Mouse (Mus musculus) kidney, embryonic 14.5 days (tissue): ENCODE results near the gene Sel1l2. TPM values are rescaled to one million over a fixed set of nuclear protein-coding genes. Genes with fewer than 3 reads are reported as not detected.

Experiments
- ATAC-seq: fragments of 200-750 bp; cut with Nextera tagmentation; 2 replicates; pipeline ENCODE4 v1.8.0; 2017; ENCODE audit warnings: moderate number of reproducible peaks, mild to moderate bottlenecking, moderate TSS enrichment, moderate library complexity; ENCODE audit not compliant: low FRiP score, low TSS enrichment
- H3K27ac ChIP-seq: fragments of 300-500 bp; sonication (generic); 2 replicates; pipeline ENCODE4 v1.5.1; 2014; ENCODE audit warnings: low read depth, mild to moderate bottlenecking, low read length, moderate library complexity, mixed read lengths
- H3K27me3 ChIP-seq: fragments of 300-500 bp; sonication (generic); 2 replicates; pipeline ENCODE4 v1.6.1; 2014; ENCODE audit warnings: mild to moderate bottlenecking, low read length; ENCODE audit not compliant: control insufficient read depth, insufficient read depth
- H3K36me3 ChIP-seq: fragments of 300-500 bp; sonication (generic); 2 replicates; pipeline ENCODE4 v1.6.1; 2014; ENCODE audit warnings: low read length, mixed read lengths; ENCODE audit not compliant: control insufficient read depth, insufficient read depth
- H3K4me1 ChIP-seq: fragments of 300-500 bp; sonication (generic); 2 replicates; pipeline ENCODE4 v1.6.1; 2014; ENCODE audit warnings: low read length, mixed read lengths; ENCODE audit not compliant: control insufficient read depth, insufficient read depth
- H3K4me2 ChIP-seq: fragments of 300-500 bp; sonication (generic); replicated peaks from 2 replicates; pipeline ENCODE4 v1.6.1; 2014; ENCODE audit warnings: low read depth, mild to moderate bottlenecking, low read length
- H3K4me3 ChIP-seq: fragments of 300-500 bp; sonication (generic); 2 replicates; pipeline ENCODE4 v1.5.1; 2014; ENCODE audit warnings: mild to moderate bottlenecking, low read length
- H3K9ac ChIP-seq: fragments of 300-500 bp; sonication (generic); 2 replicates; pipeline ENCODE4 v1.6.1; 2014; ENCODE audit warnings: low read depth, mild to moderate bottlenecking, low read length, moderate library complexity
- H3K9me3 ChIP-seq: fragments of 300-500 bp; sonication (generic); 2 replicates; pipeline ENCODE4 v1.6.1; 2016; ENCODE audit warnings: low read length; ENCODE audit not compliant: control insufficient read depth
- WGBS: fragments of 180-500 bp; shearing (Covaris S2); extraction: QIAGEN DNeasy Blood & Tissue Kit; methylation state at CpG from one replicate; pipeline ENCODE4 v1.1.7; 2014; 5-methylcytosine and 5-hydroxymethylcytosine counted together
- polyA plus RNA-seq: library from polyadenylated mRNA; unstranded; fragments of >200 nt; fragmentation: Nextera tagmentation; extraction: Ambion mirVana; gene quantifications from 2 replicates; pipeline ENCODE4 v1.2.1, GENCODE M21; 2014

The Sel1l2 gene
- polyA plus RNA-seq, 1 experiment from 2014 or later = not detected

GRCm38 (mm10) chr2:140330508-140331306, 58.8 kb downstream of the Sel1l2 start:
- ATAC-seq = no peak

GRCm38 (mm10) chr2:140302976-140303708, 86.4 kb downstream of the Sel1l2 start:
- no peak for ATAC-seq
- Histone ChIP-seq H3K4me2 (no peak overlapping the region), H3K9me3 (no peaks in the 10 kb centered on the region), H3K4me3 (no peak overlapping the region), H3K4me1 (no peaks in the 10 kb centered on the region), H3K9ac (no peak overlapping the region), H3K27ac (no peak overlapping the region), H3K27me3 (no peaks in the 10 kb centered on the region), H3K36me3 (no peaks in the 10 kb centered on the region)
- 74% methylated on average over 3 of the region's 3 CpGs for WGBS

More at GRCm38 (mm10) chr2:140330508-140331306, 58.8 kb downstream of the Sel1l2 start:
- no peak overlapping the region for H3K27ac ChIP-seq
- H3K9me3 ChIP-seq = no peaks in the 10 kb centered on the region
- H3K36me3 ChIP-seq = no peaks in the 10 kb centered on the region
- H3K4me2 ChIP-seq = no peak overlapping the region
- H3K27me3 ChIP-seq = no peaks in the 10 kb centered on the region
- 84% methylated on average over 5 of the region's 5 CpGs for WGBS
- no peak overlapping the region for H3K9ac ChIP-seq
- no peaks in the 10 kb centered on the region for H3K4me1 ChIP-seq
- no peak overlapping the region for H3K4me3 ChIP-seq

- H3K4me3 ChIP-seq = no peak overlapping the region
- no peak overlapping the region for H3K4me2 ChIP-seq
- H3K4me1 ChIP-seq = no peaks in the 10 kb centered on the region
- ATAC-seq = no peak
- H3K9ac ChIP-seq = no peak overlapping the region
- H3K9me3 ChIP-seq = no peaks in the 10 kb centered on the region
- H3K27me3 ChIP-seq = no peaks in the 10 kb centered on the region
- WGBS = 29% methylated on average over 4 of the region's 4 CpGs
- H3K36me3 ChIP-seq = no peaks in the 10 kb centered on the region
- no peak overlapping the region for H3K27ac ChIP-seq
These were observed 92.4 kb downstream of the Sel1l2 start for GRCm38 (mm10) chr2:140297155-140297554.

- no peak for ATAC-seq
- Histone ChIP-seq H3K9me3 (no peaks in the 10 kb centered on the region), H3K27me3 (no peaks in the 10 kb centered on the region), H3K27ac (no peak overlapping the region), H3K4me3 (no peak overlapping the region), H3K9ac (no peak overlapping the region), H3K4me2 (no peak overlapping the region), H3K36me3 (no peaks in the 10 kb centered on the region), H3K4me1 (no peaks in the 10 kb centered on the region)
- WGBS = 94% methylated on average over 2 of the region's 2 CpGs
These were observed 95.7 kb downstream of the Sel1l2 start for GRCm38 (mm10) chr2:140293820-140294219.

GRCm38 (mm10) chr2:140280808-140281207, 108.7 kb downstream of the Sel1l2 start:
- Histone ChIP-seq H3K4me3 (no peak overlapping the region), H3K9ac (no peak overlapping the region), H3K9me3 (no peaks in the 10 kb centered on the region), H3K27ac (no peak overlapping the region), H3K4me2 (no peak overlapping the region), H3K27me3 (no peaks in the 10 kb centered on the region), H3K36me3 (no peaks in the 10 kb centered on the region), H3K4me1 (no peaks in the 10 kb centered on the region)
- WGBS = 63% methylated on average over 8 of the region's 8 CpGs
- ATAC-seq = no peak

GRCm38 (mm10) chr2:140255595-140256141, 133.8 kb downstream of the Sel1l2 start:
- Histone ChIP-seq H3K4me2 (no peak overlapping the region), H3K4me3 (no peak overlapping the region), H3K27me3 (no peaks in the 10 kb centered on the region), H3K9ac (no peak overlapping the region), H3K27ac (no peak overlapping the region), H3K4me1 (no peaks in the 10 kb centered on the region), H3K36me3 (no peaks in the 10 kb centered on the region), H3K9me3 (no peaks in the 10 kb centered on the region)
- ATAC-seq = no peak
- WGBS = 84% methylated on average over 2 of the region's 2 CpGs

GRCm38 (mm10) chr2:140254256-140254655, 135.2 kb downstream of the Sel1l2 start:
- Histone ChIP-seq H3K27ac (no peak overlapping the region), H3K4me1 (no peaks in the 10 kb centered on the region), H3K9me3 (no peaks in the 10 kb centered on the region), H3K27me3 (no peaks in the 10 kb centered on the region), H3K4me3 (no peak overlapping the region), H3K4me2 (no peak overlapping the region), H3K9ac (no peak overlapping the region), H3K36me3 (no peaks in the 10 kb centered on the region)
- ATAC-seq = no peak
- WGBS = 83% methylated on average over 7 of the region's 7 CpGs

GRCm38 (mm10) chr2:140243105-140243504, 146.4 kb downstream of the Sel1l2 start:
- Histone ChIP-seq H3K27me3 (no peaks in the 10 kb centered on the region), H3K4me2 (no peak overlapping the region), H3K27ac (no peak overlapping the region), H3K36me3 (no peaks in the 10 kb centered on the region), H3K4me3 (no peak overlapping the region), H3K9me3 (no peaks in the 10 kb centered on the region), H3K9ac (no peak overlapping the region), H3K4me1 (no peaks in the 10 kb centered on the region)
- ATAC-seq = no peak
- WGBS = 96% methylated on average over 5 of the region's 5 CpGs

- WGBS = 79% methylated on average over 5 of the region's 5 CpGs
- H3K9ac ChIP-seq = no peak overlapping the region
- no peak overlapping the region for H3K4me3 ChIP-seq
- H3K27ac ChIP-seq = no peak overlapping the region
- H3K4me1 ChIP-seq = no peaks in the 10 kb centered on the region
- H3K4me2 ChIP-seq = no peak overlapping the region
- no peaks in the 10 kb centered on the region for H3K27me3 ChIP-seq
- no peaks in the 10 kb centered on the region for H3K9me3 ChIP-seq
- ATAC-seq = no peak
- no peaks in the 10 kb centered on the region for H3K36me3 ChIP-seq
These were observed 147.1 kb downstream of the Sel1l2 start for GRCm38 (mm10) chr2:140242398-140242797.
